Mouse (Mus musculus): Measurements from ENCODE around the gene Uqcc3. TPM values are rescaled to one million over a fixed set of nuclear protein-coding genes. Genes with fewer than 3 reads are reported as not detected.
A peak's percentile ranks its signal among the peaks of the same experiment; 100 is the strongest.

Uqcc3 gene
- polyA plus RNA-seq (2014; fragmentation: Nextera tagmentation; extraction: Ambion mirVana) = 49.1 and 60.6 TPM in 2 replicates

- DNase-seq (ENCODE audit: low spot score) = peak; percentile 79
- Histone ChIP-seq H3K27ac (peak within 1 kb of the TSS; percentile 79), H3K27me3 (ENCODE audit: control insufficient read depth, insufficient read depth, low read length) (no peaks in the 10 kb centered on the region), H3K9me3 (ENCODE audit: control insufficient read depth, low read length) (no peaks in the 10 kb centered on the region), H3K36me3 (replicated peaks; ENCODE audit: control insufficient read depth, insufficient read depth) (peaks cover 29% of the 10 kb centered on the region), H3K9ac (peak within 1 kb of the TSS; percentile 81), H3K4me2 (replicated peaks) (peak within 1 kb of the TSS; percentile 86), H3K4me3 (replicated peaks; ENCODE audit: low read length) (peak within 1 kb of the TSS; percentile 60), H3K4me1 (replicated peaks; ENCODE audit: control insufficient read depth, insufficient read depth, low read length) (peaks cover 7% of the 10 kb centered on the region)
- under 1% methylated on average over 42 of the region's 42 CpGs for WGBS
- ATAC-seq (ENCODE audit: low FRiP score) = peak; percentile 97
Observed at GRCm38 (mm10) chr19:8880311-8881033, at the start of gene Uqcc3. Uqcc3 (minus strand) TSS chr19:8880923.

GRCm38 (mm10) chr19:8930117-8930516, 49.4 kb upstream of the Uqcc3 start:
- ATAC-seq (ENCODE audit: low FRiP score) = no peak
- H3K27ac ChIP-seq = no peak overlapping the region
- peak overlapping the region; percentile 50 for H3K4me3 ChIP-seq (replicated peaks; ENCODE audit: low read length)

DNA sequence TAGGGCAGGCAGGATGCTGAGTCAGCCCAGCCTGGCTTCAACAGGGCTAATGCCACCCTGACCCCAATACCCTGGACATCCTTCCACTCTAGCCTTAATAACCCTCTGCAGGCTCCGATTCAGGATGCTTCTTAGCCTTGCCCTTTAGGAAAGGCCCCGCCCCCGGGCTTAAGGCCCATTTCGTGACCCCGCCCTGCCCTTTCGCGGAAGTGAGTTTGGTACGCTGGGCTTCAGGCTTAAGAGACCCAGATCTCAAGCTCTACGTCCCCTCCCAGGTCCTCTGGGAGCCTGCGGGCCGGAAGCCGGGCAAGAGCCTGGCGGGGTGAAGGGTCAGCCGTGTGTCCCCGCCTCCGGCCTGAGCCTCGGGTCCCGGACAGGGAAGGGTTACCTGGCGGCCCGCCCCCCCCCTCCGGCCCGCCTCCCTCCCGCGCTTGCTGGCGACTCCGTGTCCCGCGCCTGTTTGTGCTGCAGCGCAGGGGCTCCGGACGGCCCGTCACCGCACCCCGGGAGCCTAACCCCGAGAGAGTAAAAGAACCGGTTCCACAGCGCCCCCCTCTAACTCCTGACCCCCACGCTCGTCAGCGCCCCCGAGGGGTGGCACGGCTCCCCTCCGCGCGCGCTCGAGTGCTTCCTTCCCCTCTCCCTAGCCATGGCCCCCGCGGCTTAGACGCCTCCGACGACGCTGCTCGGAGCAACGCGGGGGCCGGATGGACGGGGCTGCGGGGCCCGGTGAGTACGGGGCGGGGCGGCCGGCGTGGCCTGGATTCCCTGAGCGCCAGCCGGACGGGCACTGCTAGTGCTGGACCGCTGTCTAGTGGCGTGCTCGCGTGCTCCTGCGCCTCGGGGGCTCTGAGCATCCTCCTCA, 48.7 kb upstream of the Uqcc3 start, which contains the start of the genes Rom1 and Eml3:
TSS of gene Rom1 (minus strand) at position 133 of the 865 bp plus-strand sequence.
TSS of gene Eml3 (plus strand) at position 329 of the 865 bp plus-strand sequence.
- Histone ChIP-seq H3K4me1 (replicated peaks; ENCODE audit: control insufficient read depth, insufficient read depth, low read length) (0 out of 2 replicates have a peak, but pooled peaks cover 11% of the 10 kb centered on the region), H3K36me3 (replicated peaks; ENCODE audit: control insufficient read depth, insufficient read depth) (peaks cover 25% of the 10 kb centered on the region), H3K4me3 (replicated peaks; ENCODE audit: low read length) (peak within 1 kb of the TSS; percentile 50), H3K9ac (peak within 1 kb of the TSS; percentile 69), H3K9me3 (ENCODE audit: control insufficient read depth, low read length) (no peaks in the 10 kb centered on the region), H3K4me2 (replicated peaks) (peak within 1 kb of the TSS; percentile 73), H3K27me3 (ENCODE audit: control insufficient read depth, insufficient read depth, low read length) (no peaks in the 10 kb centered on the region), H3K27ac (0 out of 2 replicates have a peak within 1 kb of the TSS, but pooled peaks have one; percentile 5)
- 1% methylated on average over 63 of the region's 74 CpGs for WGBS
- DNase-seq (ENCODE audit: low spot score) (peak; percentile 35), ATAC-seq (ENCODE audit: low FRiP score) (peak; percentile 64)

More at GRCm38 (mm10) chr19:8930117-8930516, 49.4 kb upstream of the Uqcc3 start:
- DNase-seq (ENCODE audit: low spot score) = no peak
- H3K27me3 ChIP-seq (ENCODE audit: control insufficient read depth, insufficient read depth, low read length) = no peaks in the 10 kb centered on the region
- H3K4me1 ChIP-seq (replicated peaks; ENCODE audit: control insufficient read depth, insufficient read depth, low read length) = 0 out of 2 replicates have a peak, but pooled peaks cover 11% of the 10 kb centered on the region
- peaks cover 25% of the 10 kb centered on the region for H3K36me3 ChIP-seq (replicated peaks; ENCODE audit: control insufficient read depth, insufficient read depth)
- 17% methylated on average over 11 of the region's 11 CpGs for WGBS
- H3K4me2 ChIP-seq (replicated peaks) = peak overlapping the region; percentile 73
- no peaks in the 10 kb centered on the region for H3K9me3 ChIP-seq (ENCODE audit: control insufficient read depth, low read length)
- H3K9ac ChIP-seq = peak overlapping the region; percentile 69

- Histone ChIP-seq H3K27ac (no peak overlapping the region), H3K4me3 (replicated peaks; ENCODE audit: low read length) (peak overlapping the region; percentile 50), H3K9me3 (ENCODE audit: control insufficient read depth, low read length) (no peaks in the 10 kb centered on the region), H3K27me3 (ENCODE audit: control insufficient read depth, insufficient read depth, low read length) (no peaks in the 10 kb centered on the region), H3K9ac (peak overlapping the region; percentile 69), H3K4me1 (replicated peaks; ENCODE audit: control insufficient read depth, insufficient read depth, low read length) (peaks cover 11% of the 10 kb centered on the region; the same call in 1 of the 2 replicates), H3K36me3 (replicated peaks; ENCODE audit: control insufficient read depth, insufficient read depth) (peaks cover 29% of the 10 kb centered on the region), H3K4me2 (replicated peaks) (peak overlapping the region; percentile 73)
- WGBS = 22% methylated on average over 16 of the region's 16 CpGs
- ATAC-seq (ENCODE audit: low FRiP score) = peak; percentile 56; the same call in 1 of the 2 replicates
- no peak for DNase-seq (ENCODE audit: low spot score)
Observed at GRCm38 (mm10) chr19:8928689-8929223, 48.0 kb upstream of the Uqcc3 start.

GRCm38 (mm10) chr19:8927891-8928525, 47.3 kb upstream of the Uqcc3 start:
- Histone ChIP-seq H3K4me1 (replicated peaks; ENCODE audit: control insufficient read depth, insufficient read depth, low read length) (peaks cover 11% of the 10 kb centered on the region; the same call in 1 of the 2 replicates), H3K9ac (no peak overlapping the region), H3K4me2 (replicated peaks) (no peak overlapping the region), H3K27ac (no peak overlapping the region), H3K27me3 (ENCODE audit: control insufficient read depth, insufficient read depth, low read length) (no peaks in the 10 kb centered on the region), H3K4me3 (replicated peaks; ENCODE audit: low read length) (no peak overlapping the region), H3K36me3 (replicated peaks; ENCODE audit: control insufficient read depth, insufficient read depth) (peaks cover 34% of the 10 kb centered on the region), H3K9me3 (ENCODE audit: control insufficient read depth, low read length) (no peaks in the 10 kb centered on the region)
- DNase-seq (ENCODE audit: low spot score) (no peak), ATAC-seq (ENCODE audit: low FRiP score) (no peak)
- WGBS = 90% methylated on average over 12 of the region's 12 CpGs

DNA sequence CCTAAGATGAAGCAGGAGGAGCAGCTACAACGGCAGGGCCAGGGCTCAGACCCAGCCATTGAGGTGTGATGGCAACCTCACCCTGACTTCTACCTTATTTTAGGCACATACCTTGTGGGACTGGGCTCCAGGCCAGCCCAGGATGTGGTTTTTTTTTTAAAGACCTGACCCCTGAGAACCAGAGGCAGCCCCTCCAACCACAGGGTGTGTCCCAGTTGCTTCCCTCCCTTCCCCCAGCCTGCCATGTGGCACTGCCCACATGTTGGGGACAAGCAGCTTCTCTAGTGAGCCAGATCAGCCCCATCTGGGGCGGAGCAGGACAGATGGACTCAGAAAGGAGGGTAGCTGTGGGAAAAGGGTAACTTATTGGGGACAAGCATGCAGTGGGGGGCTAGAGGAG, 46.0 kb upstream of the Uqcc3 start:
- Histone ChIP-seq H3K4me1 (replicated peaks; ENCODE audit: control insufficient read depth, insufficient read depth, low read length) (peaks cover 13% of the 10 kb centered on the region), H3K9ac (no peak overlapping the region), H3K9me3 (ENCODE audit: control insufficient read depth, low read length) (no peaks in the 10 kb centered on the region), H3K36me3 (replicated peaks; ENCODE audit: control insufficient read depth, insufficient read depth) (peaks cover 36% of the 10 kb centered on the region), H3K4me2 (replicated peaks) (no peak overlapping the region), H3K27me3 (ENCODE audit: control insufficient read depth, insufficient read depth, low read length) (no peaks in the 10 kb centered on the region), H3K4me3 (replicated peaks; ENCODE audit: low read length) (no peak overlapping the region), H3K27ac (no peak overlapping the region)
- ATAC-seq (ENCODE audit: low FRiP score) (no peak), DNase-seq (ENCODE audit: low spot score) (no peak)
- 100% methylated on average over 2 of the region's 2 CpGs for WGBS

- Histone ChIP-seq H3K27ac (no peak overlapping the region), H3K4me2 (replicated peaks) (peak overlapping the region; percentile 69), H3K27me3 (ENCODE audit: control insufficient read depth, insufficient read depth, low read length) (no peaks in the 10 kb centered on the region), H3K4me3 (replicated peaks; ENCODE audit: low read length) (peak overlapping the region; percentile 93), H3K9me3 (ENCODE audit: control insufficient read depth, low read length) (no peaks in the 10 kb centered on the region), H3K4me1 (replicated peaks; ENCODE audit: control insufficient read depth, insufficient read depth, low read length) (peaks cover 17% of the 10 kb centered on the region), H3K9ac (peak overlapping the region; percentile 89), H3K36me3 (replicated peaks; ENCODE audit: control insufficient read depth, insufficient read depth) (peaks cover 34% of the 10 kb centered on the region)
- WGBS = 81% methylated on average over 9 of the region's 9 CpGs
- no peak for DNase-seq (ENCODE audit: low spot score)
- ATAC-seq (ENCODE audit: low FRiP score) = no peak
Observed at GRCm38 (mm10) chr19:8921741-8922140, 41.0 kb upstream of the Uqcc3 start.

- DNase-seq (ENCODE audit: low spot score) (peak; percentile 55), ATAC-seq (ENCODE audit: low FRiP score) (no peak; the same call in 1 of the 2 replicates)
- 2% methylated on average over 6 of the region's 6 CpGs for WGBS
- peak overlapping the region; percentile 69 for H3K4me2 ChIP-seq (replicated peaks)
- H3K4me3 ChIP-seq (replicated peaks; ENCODE audit: low read length) = peak overlapping the region; percentile 93
- peak overlapping the region; percentile 89 for H3K9ac ChIP-seq
- H3K4me1 ChIP-seq (replicated peaks; ENCODE audit: control insufficient read depth, insufficient read depth, low read length) = peaks cover 17% of the 10 kb centered on the region
- H3K36me3 ChIP-seq (replicated peaks; ENCODE audit: control insufficient read depth, insufficient read depth) = peaks cover 34% of the 10 kb centered on the region
- no peaks in the 10 kb centered on the region for H3K27me3 ChIP-seq (ENCODE audit: control insufficient read depth, insufficient read depth, low read length)
- peak overlapping the region; percentile 84 for H3K27ac ChIP-seq
- no peaks in the 10 kb centered on the region for H3K9me3 ChIP-seq (ENCODE audit: control insufficient read depth, low read length)
Observed at GRCm38 (mm10) chr19:8920836-8921291, 40.1 kb upstream of the Uqcc3 start.

Measured in hindbrain, embryonic 14.5 days (tissue).